Mouse (Mus musculus) CH12.LX (cell line): Measurements from ENCODE around the gene Gm20388. TPM values are rescaled to one million over a fixed set of nuclear protein-coding genes. Genes with fewer than 3 reads are reported as not detected.

Experiments
- DNase-seq: peaks from one replicate; pipeline ENCODE4 v3.0.0-alpha.2; 2013; ENCODE audit errors: extremely low read depth
- H3K27ac ChIP-seq: 2 replicates; pipeline ENCODE4 v1.5.1; 2012; ENCODE audit warnings: low read depth, mild to moderate bottlenecking, control low read depth, moderate library complexity; ENCODE audit not compliant: insufficient read depth
- H3K27me3 ChIP-seq: replicated peaks from 2 replicates; pipeline ENCODE3; 2012; ENCODE audit warnings: inconsistent platforms
- H3K36me3 ChIP-seq, 2 experiments: replicated peaks in 1 of 2; 2 replicates each; pipeline versions ENCODE3 to v1.6.1; 2012; ENCODE audit warnings: inconsistent platforms in 1 of 2, low read length in 1 of 2, mild to moderate bottlenecking in 1 of 2, mixed read lengths in 1 of 2, moderate library complexity in 1 of 2; ENCODE audit not compliant: control insufficient read depth in 1 of 2, insufficient read depth in 1 of 2
- H3K4me1 ChIP-seq, 2 experiments: 2 replicates each; pipeline ENCODE4 v1.6.1; 2012; ENCODE audit warnings: inconsistent platforms in 1 of 2, moderate library complexity in 1 of 2; ENCODE audit not compliant: insufficient read depth in 2 of 2, control insufficient read depth in 1 of 2
- H3K4me2 ChIP-seq: 2 replicates; pipeline ENCODE4 v1.6.1; 2012; ENCODE audit warnings: low read depth, mild to moderate bottlenecking, control low read depth; ENCODE audit not compliant: poor library complexity, insufficient read depth, severe bottlenecking
- H3K4me3 ChIP-seq, 3 experiments: fragments of 150-350 bp in 1 of 3; sonication (generic) in 1 of 3; replicated peaks in 1 of 3; 2 replicates each; pipeline versions ENCODE3 to v1.5.1; 2011 to 2012; ENCODE audit warnings: low read depth in 2 of 3, low read length in 2 of 3, mild to moderate bottlenecking in 2 of 3, moderate library complexity in 2 of 3, control low read depth in 1 of 3, improper control_type of control experiment in 1 of 3, inconsistent platforms in 1 of 3, mixed read lengths in 1 of 3; ENCODE audit not compliant: poor library complexity in 1 of 3
- H3K79me2 ChIP-seq: replicated peaks from 2 replicates; pipeline ENCODE4 v1.6.1; 2012; ENCODE audit warnings: mild to moderate bottlenecking, moderate library complexity; ENCODE audit not compliant: control insufficient read depth, poor library complexity, insufficient read depth, severe bottlenecking; ENCODE audit errors: extremely low read depth
- H3K9ac ChIP-seq: 2 replicates; pipeline ENCODE4 v1.6.1; 2012; ENCODE audit warnings: low read depth, mild to moderate bottlenecking, control low read depth, moderate library complexity; ENCODE audit not compliant: insufficient read depth
- H3K9me3 ChIP-seq: replicated peaks from 2 replicates; pipeline ENCODE3; 2012; ENCODE audit warnings: low read length, inconsistent platforms, mixed read lengths
- CTCF ChIP-seq, 2 experiments: IDR thresholded peaks in 1 of 2; conservative IDR thresholded peaks in 1 of 2; 2 replicates each; pipeline ENCODE4 v1.5.1; 2011 to 2012; ENCODE audit warnings: low read depth in 2 of 2, low read length in 2 of 2, improper control_type of control experiment in 1 of 2, inconsistent platforms in 1 of 2, mild to moderate bottlenecking in 1 of 2, moderate library complexity in 1 of 2
- E2F4 ChIP-seq: IDR thresholded peaks from 2 replicates; pipeline ENCODE4 v1.6.1; 2011; ENCODE audit warnings: low read depth, low read length, improper control_type of control experiment; ENCODE audit not compliant: insufficient replicate concordance
- ELF1 ChIP-seq: IDR thresholded peaks from 2 replicates; pipeline ENCODE4 v1.6.1; 2014; ENCODE audit warnings: low read depth, mild to moderate bottlenecking, inconsistent platforms, low read length, improper control_type of control experiment
- EP300 ChIP-seq: IDR thresholded peaks from 2 replicates; pipeline ENCODE4 v1.6.1; 2011; ENCODE audit warnings: low read length, improper control_type of control experiment
- ETS1 ChIP-seq: conservative IDR thresholded peaks from 2 replicates; pipeline ENCODE4 v1.6.1; 2012; ENCODE audit warnings: low read depth, mild to moderate bottlenecking, inconsistent platforms, low read length, improper control_type of control experiment, moderate library complexity
- GABPA ChIP-seq: IDR thresholded peaks from 2 replicates; pipeline ENCODE4 v1.6.1; 2012; ENCODE audit warnings: low read depth, low read length, improper control_type of control experiment, inconsistent platforms; ENCODE audit not compliant: insufficient replicate concordance
- IRF4 ChIP-seq: IDR thresholded peaks from 2 replicates; pipeline ENCODE4 v1.6.1; 2014; ENCODE audit warnings: low read depth, mild to moderate bottlenecking, inconsistent platforms, low read length, improper control_type of control experiment
- JUN ChIP-seq: IDR thresholded peaks from 2 replicates; pipeline ENCODE4 v1.6.1; 2011; ENCODE audit warnings: low read depth, mild to moderate bottlenecking, low read length, improper control_type of control experiment, moderate library complexity; ENCODE audit not compliant: insufficient read depth
- JUND ChIP-seq: conservative IDR thresholded peaks from 2 replicates; pipeline ENCODE4 v1.6.1; 2011; ENCODE audit warnings: low read depth, low read length, improper control_type of control experiment
- KAT2A ChIP-seq: IDR thresholded peaks from 2 replicates; pipeline ENCODE4 v1.6.1; 2012; ENCODE audit warnings: low read length, improper control_type of control experiment, inconsistent platforms; ENCODE audit not compliant: insufficient replicate concordance
- MAX ChIP-seq: IDR thresholded peaks from 2 replicates; pipeline ENCODE4 v1.6.1; 2011; ENCODE audit warnings: low read length, improper control_type of control experiment
- MXI1 ChIP-seq: IDR thresholded peaks from 2 replicates; pipeline ENCODE4 v1.6.1; 2011; ENCODE audit warnings: mild to moderate bottlenecking, low read depth, low read length, improper control_type of control experiment
- POLR2A ChIP-seq: IDR thresholded peaks from 2 replicates; pipeline ENCODE4 v1.6.1; 2011; ENCODE audit warnings: low read depth, mild to moderate bottlenecking, improper control_type of control experiment, low read length
- RAD21 ChIP-seq: IDR thresholded peaks from 2 replicates; pipeline ENCODE4 v1.6.1; 2011; ENCODE audit warnings: low read depth, mild to moderate bottlenecking, low read length, improper control_type of control experiment, moderate library complexity
- RCOR1 ChIP-seq: conservative IDR thresholded peaks from 2 replicates; pipeline ENCODE4 v1.6.1; 2012; ENCODE audit warnings: low read depth, mild to moderate bottlenecking, inconsistent platforms, low read length, improper control_type of control experiment
- SIN3A ChIP-seq: IDR thresholded peaks from 2 replicates; pipeline ENCODE4 v1.6.1; 2012; ENCODE audit warnings: low read length, improper control_type of control experiment, inconsistent platforms
- SMC3 ChIP-seq: IDR thresholded peaks from 2 replicates; pipeline ENCODE4 v1.6.1; 2011; ENCODE audit warnings: low read depth, low read length, improper control_type of control experiment
- TBP ChIP-seq: conservative IDR thresholded peaks from 2 replicates; pipeline ENCODE4 v1.6.1; 2011; ENCODE audit warnings: low read depth, low read length, improper control_type of control experiment
- TCF12 ChIP-seq: IDR thresholded peaks from 2 replicates; pipeline ENCODE4 v1.6.1; 2014; ENCODE audit warnings: low read depth, mild to moderate bottlenecking, inconsistent platforms, low read length, improper control_type of control experiment
- UBTF ChIP-seq: IDR thresholded peaks from 2 replicates; pipeline ENCODE4 v1.6.1; 2012; ENCODE audit warnings: low read depth, mild to moderate bottlenecking, inconsistent platforms, low read length, improper control_type of control experiment, moderate library complexity
- ZC3H11A ChIP-seq: IDR thresholded peaks from 2 replicates; pipeline ENCODE4 v1.6.1; 2012; ENCODE audit warnings: low read depth, mild to moderate bottlenecking, inconsistent platforms, low read length, improper control_type of control experiment
- ZKSCAN1 ChIP-seq: IDR thresholded peaks from 2 replicates; pipeline ENCODE4 v1.6.1; 2012; ENCODE audit warnings: low read depth, inconsistent platforms, low read length, improper control_type of control experiment, borderline replicate concordance
- ZNF384 ChIP-seq: IDR thresholded peaks from 2 replicates; pipeline ENCODE4 v1.6.1; 2012; ENCODE audit warnings: low read depth, low read length, improper control_type of control experiment, inconsistent platforms
- dilution Hi-C: fragments of 300-500 bp; cut with MboI; formaldehyde crosslinking; loops from 2 replicates; pipeline ENCODE4 v1.14.3; 2020; ENCODE audit warnings: low sequenced_read_pairs; ENCODE audit not compliant: extremely low pct_unique_long_range_greater_than_20kb, extremely low pct_ligation_motif_present
- in situ Hi-C: fragments of 300-500 bp; cut with MboI; formaldehyde crosslinking; loops from 3 replicates; pipeline ENCODE4 v1.14.3; 2019; ENCODE audit warnings: low sequenced_read_pairs, low pct_ligation_motif_present, low pct_unique_long_range_greater_than_20kb, mixed read lengths
- polyA plus RNA-seq: library from polyadenylated mRNA; unstranded; fragments of >175 nt; gene quantifications from 2 replicates; pipeline ENCODE4 v1.2.1, GENCODE M21; 2012; ENCODE audit warnings: low read depth; ENCODE audit not compliant: insufficient read length
- total RNA-seq, 2 experiments: library from RNA; depleted of rRNA; stranded (reverse); fragments of 300-350 nt in 1 of 2; fragments of >200 nt in 1 of 2; gene quantifications; 2 replicates each; pipeline ENCODE4 v1.2.3; 2012 to 2014

The Gm20388 gene
- total and polyA plus RNA-seq, 3 experiments, result 14.8 to 26.3 (median 22.2) TPM

DNA sequence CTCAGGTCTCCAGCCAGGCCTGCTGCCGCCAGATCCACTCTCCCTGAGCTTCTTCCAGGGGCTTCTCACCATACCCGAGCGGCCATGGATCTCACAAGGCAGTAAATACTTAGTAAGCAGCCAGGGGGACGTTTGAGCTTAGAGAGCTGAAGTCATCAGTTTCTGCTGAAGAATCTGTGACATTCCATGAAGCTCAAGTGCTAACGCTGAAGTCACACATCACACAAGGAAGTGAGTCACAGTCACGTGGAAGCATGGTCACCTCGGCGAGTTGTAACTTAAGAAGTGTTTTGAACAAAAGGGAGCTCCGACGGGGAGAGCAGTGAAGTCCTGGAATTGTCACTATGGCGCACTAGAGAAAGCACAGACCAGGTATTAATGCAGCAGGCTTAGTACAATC lies 4239.4 kb downstream of the Gm20388 start:
- Histone ChIP-seq H3K36me3 (no peaks in the 10 kb centered on the region), H3K9me3 (no peaks in the 10 kb centered on the region), H3K4me1 (peaks cover 4 to 5% of the 10 kb centered on the region in 2 experiments), H3K79me2 (no peaks in the 10 kb centered on the region), H3K4me3 (no peak overlapping the region), H3K4me2 (no peak overlapping the region), H3K9ac (no peak overlapping the region), H3K27ac (no peak overlapping the region), H3K27me3 (no peaks in the 10 kb centered on the region)
- dilution Hi-C loops, result no loop called here
- TF ChIP-seq UBTF, result no peak
- TF ChIP-seq ETS1, result no peak
- no peak for TF ChIP-seq IRF4
- TF ChIP-seq MXI1, result no peak
- TF ChIP-seq POLR2A, result no peak
- TF ChIP-seq ZKSCAN1, result no peak
- TF ChIP-seq SIN3A, result no peak
- no peak for TF ChIP-seq KAT2A
- no peak for TF ChIP-seq ELF1
- no peak for TF ChIP-seq MAX
- TF ChIP-seq JUN, result no peak
- in situ Hi-C loops, result no loop called here
- no peak for DNase-seq

DNA sequence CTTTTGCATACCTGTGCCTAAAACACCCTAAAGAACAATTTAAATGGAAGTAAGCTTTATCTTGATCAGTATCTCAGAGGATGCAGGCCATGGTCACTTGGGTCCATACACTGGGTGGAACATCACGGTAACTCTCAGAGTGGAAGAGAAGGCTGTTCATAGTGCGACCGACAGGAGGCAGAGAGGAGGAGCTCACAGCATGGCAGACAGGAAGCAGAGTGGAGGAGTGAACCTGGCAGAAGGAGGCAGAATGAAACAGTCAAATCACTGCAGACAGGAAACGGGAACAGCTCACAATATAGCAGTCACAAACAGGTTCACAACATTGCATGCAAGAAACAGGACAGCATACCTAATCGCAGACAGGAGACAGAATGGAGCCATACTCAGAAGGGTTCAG lies 4239.9 kb downstream of the Gm20388 start:
- no peak overlapping the region for H3K4me3 ChIP-seq
- H3K27ac ChIP-seq, result no peak overlapping the region
- no peaks in the 10 kb centered on the region for H3K36me3 ChIP-seq
- no peaks in the 10 kb centered on the region for H3K79me2 ChIP-seq
- H3K4me1 ChIP-seq, result peaks cover 4 to 5% of the 10 kb centered on the region in 2 experiments
- no peak overlapping the region for H3K4me2 ChIP-seq
- dilution Hi-C loops (no loop called here), in situ Hi-C loops (no loop called here)
- no peaks in the 10 kb centered on the region for H3K9me3 ChIP-seq
- DNase-seq, result peak; percentile 20
- H3K27me3 ChIP-seq, result no peaks in the 10 kb centered on the region
- no peak overlapping the region for H3K9ac ChIP-seq
- peak; percentile 46 for TF ChIP-seq RAD21
- TF ChIP-seq CTCF (conservative IDR thresholded peaks at IDR 0.05 in 1 of 2, IDR thresholded peaks at IDR 0.05 in 1 of 2; ENCODE audit: low read depth in 2 of 2, low read length in 2 of 2), result peak in 1 of 2 experiments; percentile 68; a peak in 2 of 4 replicates
- TF ChIP-seq GABPA, result no peak
- TF ChIP-seq SMC3, result peak; percentile 79

DNA sequence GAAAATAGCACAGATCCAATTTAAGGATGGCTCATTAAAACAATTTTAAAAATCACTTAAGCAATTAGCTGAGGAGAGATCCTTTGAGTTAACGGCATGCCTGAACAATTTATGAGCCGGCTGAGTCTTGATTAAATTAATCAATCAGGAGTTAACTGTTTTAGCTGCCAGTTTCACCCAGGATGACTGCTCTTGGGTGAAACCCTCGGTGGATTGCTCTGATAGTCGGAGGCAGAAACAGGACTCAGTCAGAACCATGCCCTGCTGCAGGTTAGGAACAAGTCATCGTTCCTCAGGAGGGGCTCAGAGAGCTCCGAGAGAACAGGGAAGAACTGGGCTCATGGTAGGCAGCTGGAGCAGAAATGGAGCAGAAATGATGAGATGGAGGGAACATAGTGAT lies 4241.2 kb downstream of the Gm20388 start:
- dilution Hi-C loops, result no loop called here
- Histone ChIP-seq H3K27me3 (no peaks in the 10 kb centered on the region), H3K27ac (no peak overlapping the region)

More for the DNA sequence above, 4241.2 kb downstream of the Gm20388 start:
- Histone ChIP-seq H3K4me1 (peaks cover 4 to 5% of the 10 kb centered on the region in 2 experiments), H3K4me3 (no peak overlapping the region), H3K9me3 (no peaks in the 10 kb centered on the region), H3K36me3 (no peaks in the 10 kb centered on the region), H3K4me2 (no peak overlapping the region), H3K9ac (no peak overlapping the region), H3K79me2 (no peaks in the 10 kb centered on the region)
- DNase-seq, result no peak
- in situ Hi-C loops, result no loop called here
- TF ChIP-seq ZKSCAN1 (no peak), RCOR1 (no peak), ZC3H11A (no peak), EP300 (no peak), TBP (no peak), MAX (no peak), E2F4 (no peak), SMC3 (no peak), POLR2A (no peak), TCF12 (no peak), RAD21 (no peak), JUND (no peak), UBTF (no peak), ZNF384 (no peak), CTCF (conservative IDR thresholded peaks at IDR 0.05 in 1 of 2, IDR thresholded peaks at IDR 0.05 in 1 of 2; ENCODE audit: low read depth in 2 of 2, low read length in 2 of 2) (no peak), MXI1 (no peak)
